Mouse (Mus musculus): ENCODE measurements around the gene Dusp14. TPM values are rescaled to one million over a fixed set of nuclear protein-coding genes. Genes with fewer than 3 reads are reported as not detected.

The Dusp14 gene
- polyA plus RNA-seq, 2 experiments: 15.3 to 21.9 TPM

- no peaks in the 10 kb centered on the region for H3K27me3 ChIP-seq (ENCODE audit: control insufficient read depth, insufficient read depth, low read length)
- no peak overlapping the region for H3K9ac ChIP-seq (ENCODE audit: low read depth, low read length, severe bottlenecking)
- no peak overlapping the region for H3K4me3 ChIP-seq (replicated peaks; ENCODE audit: low read length)
- DNase-seq (ENCODE audit: low spot score) (no peak), ATAC-seq (ENCODE audit: low FRiP score, low read depth) (no peak)
- no peak for TF ChIP-seq POLR2A (IDR thresholded peaks at IDR 0.05; ENCODE audit: borderline replicate concordance, extremely low read depth, insufficient read depth, insufficient read length)
- H3K4me2 ChIP-seq (replicated peaks; ENCODE audit: low read depth, low read length, severe bottlenecking): no peak overlapping the region
- H3K9me3 ChIP-seq (ENCODE audit: control insufficient read depth, low read length): no peaks in the 10 kb centered on the region
- WGBS: 84% methylated on average over 9 of the region's 9 CpGs
- peaks cover 26% of the 10 kb centered on the region for H3K36me3 ChIP-seq (ENCODE audit: control insufficient read depth, insufficient read depth, low read length)
- no peak overlapping the region for H3K27ac ChIP-seq (replicated peaks; ENCODE audit: low read depth, low read length)
- H3K4me1 ChIP-seq (ENCODE audit: control insufficient read depth, insufficient read depth, low read length): no peaks in the 10 kb centered on the region
Observed at GRCm38 (mm10) chr11:84010411-84010810, 58.6 kb downstream of the Dusp14 start.

- WGBS: 80% methylated on average over 9 of the region's 9 CpGs
- no peak for ATAC-seq (ENCODE audit: low FRiP score, low read depth)
Observed at GRCm38 (mm10) chr11:84009001-84009400, 60.1 kb downstream of the Dusp14 start.

GRCm38 (mm10) chr11:84003986-84004385 is 65.1 kb downstream of the Dusp14 start:
- peaks cover 30% of the 10 kb centered on the region for H3K36me3 ChIP-seq (ENCODE audit: control insufficient read depth, insufficient read depth, low read length)
- no peak overlapping the region for H3K4me2 ChIP-seq (replicated peaks; ENCODE audit: low read depth, low read length, severe bottlenecking)
- no peaks in the 10 kb centered on the region for H3K4me1 ChIP-seq (ENCODE audit: control insufficient read depth, insufficient read depth, low read length)
- no peaks in the 10 kb centered on the region for H3K27me3 ChIP-seq (ENCODE audit: control insufficient read depth, insufficient read depth, low read length)
- no peak for TF ChIP-seq POLR2A (IDR thresholded peaks at IDR 0.05; ENCODE audit: borderline replicate concordance, extremely low read depth, insufficient read depth, insufficient read length)
- ATAC-seq (ENCODE audit: low FRiP score, low read depth) (no peak), DNase-seq (ENCODE audit: low spot score) (no peak)
- no peaks in the 10 kb centered on the region for H3K9me3 ChIP-seq (ENCODE audit: control insufficient read depth, low read length)
- H3K4me3 ChIP-seq (replicated peaks; ENCODE audit: low read length): no peak overlapping the region
- no peak overlapping the region for H3K27ac ChIP-seq (replicated peaks; ENCODE audit: low read depth, low read length)
- 86% methylated on average over 6 of the region's 6 CpGs for WGBS
- no peak overlapping the region for H3K9ac ChIP-seq (ENCODE audit: low read depth, low read length, severe bottlenecking)

More at GRCm38 (mm10) chr11:84009001-84009400, 60.1 kb downstream of the Dusp14 start:
- no peak overlapping the region for H3K27ac ChIP-seq (replicated peaks; ENCODE audit: low read depth, low read length)
- H3K4me2 ChIP-seq (replicated peaks; ENCODE audit: low read depth, low read length, severe bottlenecking): no peak overlapping the region
- no peaks in the 10 kb centered on the region for H3K9me3 ChIP-seq (ENCODE audit: control insufficient read depth, low read length)
- no peak overlapping the region for H3K9ac ChIP-seq (ENCODE audit: low read depth, low read length, severe bottlenecking)
- H3K4me3 ChIP-seq (replicated peaks; ENCODE audit: low read length): no peak overlapping the region
- no peaks in the 10 kb centered on the region for H3K4me1 ChIP-seq (ENCODE audit: control insufficient read depth, insufficient read depth, low read length)
- no peaks in the 10 kb centered on the region for H3K27me3 ChIP-seq (ENCODE audit: control insufficient read depth, insufficient read depth, low read length)
- H3K36me3 ChIP-seq (ENCODE audit: control insufficient read depth, insufficient read depth, low read length): peaks cover 32% of the 10 kb centered on the region
- no peak for TF ChIP-seq POLR2A (IDR thresholded peaks at IDR 0.05; ENCODE audit: borderline replicate concordance, extremely low read depth, insufficient read depth, insufficient read length)
- DNase-seq (ENCODE audit: low spot score): no peak

GRCm38 (mm10) chr11:84001257-84001656 is 67.8 kb downstream of the Dusp14 start:
- Histone ChIP-seq H3K4me2 (replicated peaks; ENCODE audit: low read depth, low read length, severe bottlenecking) (no peak overlapping the region), H3K9ac (ENCODE audit: low read depth, low read length, severe bottlenecking) (no peak overlapping the region), H3K27me3 (ENCODE audit: control insufficient read depth, insufficient read depth, low read length) (no peaks in the 10 kb centered on the region), H3K4me3 (replicated peaks; ENCODE audit: low read length) (no peak overlapping the region), H3K9me3 (ENCODE audit: control insufficient read depth, low read length) (no peaks in the 10 kb centered on the region), H3K27ac (replicated peaks; ENCODE audit: low read depth, low read length) (no peak overlapping the region), H3K4me1 (ENCODE audit: control insufficient read depth, insufficient read depth, low read length) (no peaks in the 10 kb centered on the region), H3K36me3 (ENCODE audit: control insufficient read depth, insufficient read depth, low read length) (peaks cover 29% of the 10 kb centered on the region)
- DNase-seq (ENCODE audit: low spot score) (no peak), ATAC-seq (ENCODE audit: low FRiP score, low read depth) (no peak)
- TF ChIP-seq POLR2A (IDR thresholded peaks at IDR 0.05; ENCODE audit: borderline replicate concordance, extremely low read depth, insufficient read depth, insufficient read length): no peak
- 81% methylated on average over 3 of the region's 3 CpGs for WGBS

- no peaks in the 10 kb centered on the region for H3K27me3 ChIP-seq (ENCODE audit: control insufficient read depth, insufficient read depth, low read length)
- WGBS: 88% methylated on average over 4 of the region's 4 CpGs
- H3K4me1 ChIP-seq (ENCODE audit: control insufficient read depth, insufficient read depth, low read length): no peaks in the 10 kb centered on the region
- H3K4me3 ChIP-seq (replicated peaks; ENCODE audit: low read length): no peak overlapping the region
- H3K36me3 ChIP-seq (ENCODE audit: control insufficient read depth, insufficient read depth, low read length): peaks cover 37% of the 10 kb centered on the region
- ATAC-seq (ENCODE audit: low FRiP score, low read depth) (no peak), DNase-seq (ENCODE audit: low spot score) (no peak)
- no peak overlapping the region for H3K9ac ChIP-seq (ENCODE audit: low read depth, low read length, severe bottlenecking)
- no peak overlapping the region for H3K27ac ChIP-seq (replicated peaks; ENCODE audit: low read depth, low read length)
- H3K4me2 ChIP-seq (replicated peaks; ENCODE audit: low read depth, low read length, severe bottlenecking): no peak overlapping the region
- TF ChIP-seq POLR2A (IDR thresholded peaks at IDR 0.05; ENCODE audit: borderline replicate concordance, extremely low read depth, insufficient read depth, insufficient read length): no peak
- no peaks in the 10 kb centered on the region for H3K9me3 ChIP-seq (ENCODE audit: control insufficient read depth, low read length)
Observed at GRCm38 (mm10) chr11:83999411-83999915, 69.6 kb downstream of the Dusp14 start.

- peaks cover 38% of the 10 kb centered on the region for H3K36me3 ChIP-seq (ENCODE audit: control insufficient read depth, insufficient read depth, low read length)
- no peak for DNase-seq (ENCODE audit: low spot score)
- no peak overlapping the region for H3K27ac ChIP-seq (replicated peaks; ENCODE audit: low read depth, low read length)
- no peaks in the 10 kb centered on the region for H3K4me1 ChIP-seq (ENCODE audit: control insufficient read depth, insufficient read depth, low read length)
- H3K4me3 ChIP-seq (replicated peaks; ENCODE audit: low read length): no peak overlapping the region
- no peak for TF ChIP-seq POLR2A (IDR thresholded peaks at IDR 0.05; ENCODE audit: borderline replicate concordance, extremely low read depth, insufficient read depth, insufficient read length)
- 85% methylated on average over 3 of the region's 3 CpGs for WGBS
- no peak for ATAC-seq (ENCODE audit: low FRiP score, low read depth)
- no peaks in the 10 kb centered on the region for H3K27me3 ChIP-seq (ENCODE audit: control insufficient read depth, insufficient read depth, low read length)
- no peaks in the 10 kb centered on the region for H3K9me3 ChIP-seq (ENCODE audit: control insufficient read depth, low read length)
- H3K9ac ChIP-seq (ENCODE audit: low read depth, low read length, severe bottlenecking): no peak overlapping the region
- H3K4me2 ChIP-seq (replicated peaks; ENCODE audit: low read depth, low read length, severe bottlenecking): no peak overlapping the region
Observed at GRCm38 (mm10) chr11:83998993-83999392, 70.1 kb downstream of the Dusp14 start.

Other genes starting within 250 kb of the Dusp14 start
- gene Hnf1b, start 219.2 kb downstream of the Dusp14 start, polyA plus RNA-seq (2012; rRNA removed): 0.04 TPM in 1 of 2 replicates, not detected in the other
- gene Hnf1b, start 219.2 kb downstream of the Dusp14 start, polyA plus RNA-seq (2014; fragmentation: Nextera tagmentation; extraction: Ambion mirVana): 0.08 TPM in 1 of 2 replicates, not detected in the other
- gene Ddx52, start 127.2 kb downstream of the Dusp14 start, polyA plus RNA-seq (2012; rRNA removed): 18.1 and 22.8 TPM in 2 replicates
- 34.2 and 36.1 TPM in 2 replicates for gene Ddx52, start 127.2 kb downstream of the Dusp14 start, polyA plus RNA-seq (2014; fragmentation: Nextera tagmentation; extraction: Ambion mirVana)
- 13.0 and 14.4 TPM in 2 replicates for gene Synrg, start 104.8 kb downstream of the Dusp14 start, polyA plus RNA-seq (2012; rRNA removed)
- gene Synrg, start 104.8 kb downstream of the Dusp14 start, polyA plus RNA-seq (2014; fragmentation: Nextera tagmentation; extraction: Ambion mirVana): 9.4 and 10.8 TPM in 2 replicates
- 46.1 and 56.2 TPM in 2 replicates for gene Tada2a, start 60.3 kb upstream of the Dusp14 start, polyA plus RNA-seq (2012; rRNA removed)
- 36.9 and 37.1 TPM in 2 replicates for gene Tada2a, start 60.3 kb upstream of the Dusp14 start, polyA plus RNA-seq (2014; fragmentation: Nextera tagmentation; extraction: Ambion mirVana)
- gene Acaca, start 60.4 kb upstream of the Dusp14 start, polyA plus RNA-seq (2012; rRNA removed): 19.5 and 20.3 TPM in 2 replicates
- 18.2 and 21.2 TPM in 2 replicates for gene Acaca, start 60.4 kb upstream of the Dusp14 start, polyA plus RNA-seq (2014; fragmentation: Nextera tagmentation; extraction: Ambion mirVana)
- not detected in 2 replicates for gene Gm11437, start 98.2 kb upstream of the Dusp14 start, polyA plus RNA-seq (2012; rRNA removed)
- not detected in 2 replicates for gene Gm11437, start 98.2 kb upstream of the Dusp14 start, polyA plus RNA-seq (2014; fragmentation: Nextera tagmentation; extraction: Ambion mirVana)